Mouse (Mus musculus) thymus, postnatal 25 days (tissue): ENCODE data around the gene D130040H23Rik.
"Not testable (repeated sequence)": the region's sequence is repeated elsewhere in the genome, so short reads cannot be mapped to it uniquely, and the experiment has no call there.

Source experiments
- DNase-seq: peaks from one replicate; pipeline ENCODE4 v3.0.0; 2022

D130040H23Rik gene

GRCm38 (mm10) chr8:69270386-69271202 lies at the start of gene D130040H23Rik:
D130040H23Rik (plus strand) TSS chr8:69271080.
- DNase-seq: peak; percentile 70

- DNase-seq: no peak
These were observed 28.3 kb upstream of the D130040H23Rik start for GRCm38 (mm10) chr8:69242541-69242940.

- no peak for DNase-seq
These were observed 2.4 kb upstream of the D130040H23Rik start for GRCm38 (mm10) chr8:69268525-69268924.

GRCm38 (mm10) chr8:69271203-69271554 lies 299 bp downstream of the D130040H23Rik start:
- DNase-seq: no peak

GRCm38 (mm10) chr8:69272435-69272834 lies 1.6 kb downstream of the D130040H23Rik start:
- DNase-seq: no peak

GRCm38 (mm10) chr8:69324771-69325170 lies 53.9 kb downstream of the D130040H23Rik start:
- no peak for DNase-seq

GRCm38 (mm10) chr8:69328301-69329288 lies 57.7 kb downstream of the D130040H23Rik start:
- peak; percentile 74 for DNase-seq

GRCm38 (mm10) chr8:69329289-69329688 lies 58.4 kb downstream of the D130040H23Rik start:
- DNase-seq: not testable (repeated sequence)
